Mouse (Mus musculus): ENCODE measurements around the gene Creg1. TPM values are rescaled to one million over a fixed set of nuclear protein-coding genes. Genes with fewer than 3 reads are reported as not detected.

The Creg1 gene
- polyA plus RNA-seq, 1 experiment, result 89.4 TPM

GRCm38 (mm10) chr1:165781426-165781825 is 17.9 kb downstream of the Creg1 start:
- no peaks in the 10 kb centered on the region for H3K27me3 ChIP-seq (ENCODE audit: control insufficient read depth, insufficient read depth, low read length)
- WGBS, result 35% methylated on average over 9 of the region's 9 CpGs
- no peak overlapping the region for H3K4me3 ChIP-seq (ENCODE audit: extremely low read depth, insufficient read depth, insufficient read length)
- TF ChIP-seq POLR2A (IDR thresholded peaks at IDR 0.05; ENCODE audit: low read depth, low read length) (no peak), CTCF (IDR thresholded peaks at IDR 0.05; ENCODE audit: extremely low read depth, insufficient read depth, insufficient read length, insufficient replicate concordance) (no peak)
- H3K4me1 ChIP-seq (ENCODE audit: control insufficient read depth, insufficient read depth, insufficient read length), result no peaks in the 10 kb centered on the region; the same call in 1 of the 2 replicates
- H3K36me3 ChIP-seq (ENCODE audit: control insufficient read depth, insufficient read depth, low read length), result no peaks in the 10 kb centered on the region
- peak overlapping the region; percentile 4; the same call in 1 of the 2 replicates for H3K27ac ChIP-seq (ENCODE audit: insufficient read depth, low read length)
- DNase-seq (ENCODE audit: low read depth in 1 of 2, low spot score in 2 of 2), result no peak

GRCm38 (mm10) chr1:165781911-165782310 is 18.4 kb downstream of the Creg1 start:
- TF ChIP-seq POLR2A (IDR thresholded peaks at IDR 0.05; ENCODE audit: low read depth, low read length) (no peak), CTCF (IDR thresholded peaks at IDR 0.05; ENCODE audit: extremely low read depth, insufficient read depth, insufficient read length, insufficient replicate concordance) (no peak)
- H3K4me3 ChIP-seq (ENCODE audit: extremely low read depth, insufficient read depth, insufficient read length), result no peak overlapping the region
- H3K36me3 ChIP-seq (ENCODE audit: control insufficient read depth, insufficient read depth, low read length), result no peaks in the 10 kb centered on the region
- no peaks in the 10 kb centered on the region for H3K27me3 ChIP-seq (ENCODE audit: control insufficient read depth, insufficient read depth, low read length)
- H3K4me1 ChIP-seq (ENCODE audit: control insufficient read depth, insufficient read depth, insufficient read length), result no peaks in the 10 kb centered on the region; the same call in 1 of the 2 replicates
- no peak for DNase-seq (ENCODE audit: low read depth in 1 of 2, low spot score in 2 of 2)
- H3K27ac ChIP-seq (ENCODE audit: insufficient read depth, low read length), result no peak overlapping the region
- WGBS, result 76% methylated on average over 12 of the region's 12 CpGs

- TF ChIP-seq CTCF (IDR thresholded peaks at IDR 0.05; ENCODE audit: extremely low read depth, insufficient read depth, insufficient read length, insufficient replicate concordance) (no peak), POLR2A (IDR thresholded peaks at IDR 0.05; ENCODE audit: low read depth, low read length) (no peak)
- Histone ChIP-seq H3K27ac (ENCODE audit: insufficient read depth, low read length) (no peak overlapping the region), H3K36me3 (ENCODE audit: control insufficient read depth, insufficient read depth, low read length) (no peaks in the 10 kb centered on the region), H3K4me3 (ENCODE audit: extremely low read depth, insufficient read depth, insufficient read length) (no peak overlapping the region), H3K27me3 (ENCODE audit: control insufficient read depth, insufficient read depth, low read length) (no peaks in the 10 kb centered on the region), H3K4me1 (ENCODE audit: control insufficient read depth, insufficient read depth, insufficient read length) (no peaks in the 10 kb centered on the region; the same call in 1 of the 2 replicates)
- DNase-seq (ENCODE audit: low read depth in 1 of 2, low spot score in 2 of 2), result no peak
- 58% methylated on average over 11 of the region's 11 CpGs for WGBS
These were observed 22.8 kb downstream of the Creg1 start for GRCm38 (mm10) chr1:165786296-165786695.

GRCm38 (mm10) chr1:165788511-165788910 is 25.0 kb downstream of the Creg1 start, which contains the start of gene Cd247:
Cd247 (plus strand) TSS chr1:165788681.
- peak within 1 kb of the TSS; percentile 65 for H3K4me3 ChIP-seq (ENCODE audit: extremely low read depth, insufficient read depth, insufficient read length)

GRCm38 (mm10) chr1:165789066-165789660 is 25.6 kb downstream of the Creg1 start:
- Histone ChIP-seq H3K27ac (ENCODE audit: insufficient read depth, low read length) (peak overlapping the region; percentile 93), H3K4me3 (ENCODE audit: extremely low read depth, insufficient read depth, insufficient read length) (peak overlapping the region; percentile 65), H3K27me3 (ENCODE audit: control insufficient read depth, insufficient read depth, low read length) (no peaks in the 10 kb centered on the region), H3K4me1 (ENCODE audit: control insufficient read depth, insufficient read depth, insufficient read length) (no peaks in the 10 kb centered on the region), H3K36me3 (ENCODE audit: control insufficient read depth, insufficient read depth, low read length) (no peaks in the 10 kb centered on the region)
- TF ChIP-seq POLR2A (IDR thresholded peaks at IDR 0.05; ENCODE audit: low read depth, low read length) (no peak), CTCF (IDR thresholded peaks at IDR 0.05; ENCODE audit: extremely low read depth, insufficient read depth, insufficient read length, insufficient replicate concordance) (no peak)
- WGBS, result 80% methylated on average over 17 of the region's 17 CpGs
- no peak for DNase-seq (ENCODE audit: low read depth in 1 of 2, low spot score in 2 of 2)

More at GRCm38 (mm10) chr1:165788511-165788910, 25.0 kb downstream of the Creg1 start, which contains the start of gene Cd247:
- TF ChIP-seq CTCF (IDR thresholded peaks at IDR 0.05; ENCODE audit: extremely low read depth, insufficient read depth, insufficient read length, insufficient replicate concordance) (no peak), POLR2A (IDR thresholded peaks at IDR 0.05; ENCODE audit: low read depth, low read length) (no peak; the same call in 1 of the 2 replicates)
- 62% methylated on average over 8 of the region's 8 CpGs for WGBS
- H3K4me1 ChIP-seq (ENCODE audit: control insufficient read depth, insufficient read depth, insufficient read length), result no peaks in the 10 kb centered on the region
- no peaks in the 10 kb centered on the region for H3K27me3 ChIP-seq (ENCODE audit: control insufficient read depth, insufficient read depth, low read length)
- no peaks in the 10 kb centered on the region for H3K36me3 ChIP-seq (ENCODE audit: control insufficient read depth, insufficient read depth, low read length)
- peak within 1 kb of the TSS; percentile 93 for H3K27ac ChIP-seq (ENCODE audit: insufficient read depth, low read length)
- DNase-seq (ENCODE audit: low read depth in 1 of 2, low spot score in 2 of 2), result peak in 1 of 2 experiments; percentile 23

- Histone ChIP-seq H3K36me3 (ENCODE audit: control insufficient read depth, insufficient read depth, low read length) (no peaks in the 10 kb centered on the region), H3K4me3 (ENCODE audit: extremely low read depth, insufficient read depth, insufficient read length) (peak overlapping the region; percentile 65; the same call in 1 of the 2 replicates), H3K27me3 (ENCODE audit: control insufficient read depth, insufficient read depth, low read length) (no peaks in the 10 kb centered on the region), H3K27ac (ENCODE audit: insufficient read depth, low read length) (peak overlapping the region; percentile 93), H3K4me1 (ENCODE audit: control insufficient read depth, insufficient read depth, insufficient read length) (no peaks in the 10 kb centered on the region)
- TF ChIP-seq POLR2A (IDR thresholded peaks at IDR 0.05; ENCODE audit: low read depth, low read length) (no peak), CTCF (IDR thresholded peaks at IDR 0.05; ENCODE audit: extremely low read depth, insufficient read depth, insufficient read length, insufficient replicate concordance) (no peak)
- 72% methylated on average over 6 of the region's 6 CpGs for WGBS
- no peak for DNase-seq (ENCODE audit: low read depth in 1 of 2, low spot score in 2 of 2)
These were observed 26.4 kb downstream of the Creg1 start for GRCm38 (mm10) chr1:165789963-165790362.

Measured in spleen, adult 2 months (tissue).